ENCODE assay signal across 9 mouse cellular contexts in the genomic region with DNA sequence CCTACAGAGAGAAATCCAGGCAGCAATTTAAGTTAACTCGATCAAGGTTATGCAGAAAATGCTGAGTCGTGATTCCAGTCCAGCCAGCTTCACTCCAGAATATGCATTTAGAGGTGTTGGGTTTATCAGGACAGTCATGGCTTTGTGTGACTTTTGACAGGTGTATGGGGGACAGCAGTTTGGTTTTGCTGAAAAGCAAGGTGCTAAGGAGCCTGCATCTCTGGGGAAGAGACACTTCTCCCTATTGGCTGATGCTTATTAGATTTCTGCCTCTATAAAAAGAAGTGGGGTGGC. TPM values are rescaled to one million over a fixed set of nuclear protein-coding genes. Genes with fewer than 3 reads are reported as not detected.
A peak's percentile ranks its signal among the peaks of the same experiment; 100 is the strongest.
DNase-seq lines count a peak whose midpoint lies in the region; ATAC-seq and TF ChIP-seq lines count a peak whose summit lies in the region.
"Had no signal": no experiment of that assay in that cellular context is flagged by ENCODE, and none has a peak within 500 bp of the region (broad histone marks: within the 10 kb centered on the region; RNA-seq: fewer than 3 reads in every experiment).

No protein-coding gene starts in this region.

- no peak for TF ChIP-seq EP300 in liver, postnatal 0 days (IDR thresholded peaks at IDR 0.05; ENCODE audit: low read depth)

- H3K4me3 ChIP-seq in heart, embryonic 12.5 days: peak overlapping the region; percentile 82
- peak overlapping the region; percentile 95 for H3K4me3 ChIP-seq in heart, embryonic 15.5 days
- H3K4me3 ChIP-seq in liver, postnatal 0 days (ENCODE audit: low read depth, low read length): peak overlapping the region; percentile 92

- intact Hi-C loops in left cerebral cortex, postnatal 4 days (cut with DNase I): loop anchor here (5.0 kb wide), 1 partner anchor 125 kb away; no protein-coding TSS in a partner anchor

- no peak for DNase-seq in heart, adult 8-10 months (ENCODE audit: low spot score)
- peak; percentile 46 for DNase-seq in MEL-GATA-1-ER (ENCODE audit: extremely low read depth, low read depth)
- no peak for DNase-seq in liver, postnatal 0 days
- no peak for DNase-seq in spleen, postnatal 36 days (ENCODE audit: low spot score in 2 of 2)
- no peak for DNase-seq in left cerebral cortex, postnatal 4 days
- no peak for DNase-seq in layer of hippocampus, postnatal 36 days

- H3K4me1 ChIP-seq in heart, embryonic 12.5 days (replicated peaks): peaks cover 12% of the 10 kb centered on the region
- peaks cover 18% of the 10 kb centered on the region for H3K4me1 ChIP-seq in heart, embryonic 15.5 days (replicated peaks)
- peaks cover 12% of the 10 kb centered on the region for H3K4me1 ChIP-seq in liver, postnatal 0 days (ENCODE audit: insufficient read depth)

- no peak for ATAC-seq in heart, embryonic 12.5 days (ENCODE audit: insufficient number of reproducible peaks, low FRiP score)
- no peak for ATAC-seq in heart, embryonic 15.5 days (replicated peaks; ENCODE audit: insufficient number of reproducible peaks, insufficient read depth, low FRiP score, low read depth)
- no peak for ATAC-seq in liver, postnatal 0 days

- H3K36me3 ChIP-seq in heart, embryonic 12.5 days: no peaks in the 10 kb centered on the region
- H3K36me3 ChIP-seq in heart, embryonic 15.5 days: no peaks in the 10 kb centered on the region
- H3K36me3 ChIP-seq in liver, postnatal 0 days (replicated peaks; ENCODE audit: insufficient read depth, low read length): no peaks in the 10 kb centered on the region

- H3K9me3 ChIP-seq in heart, embryonic 12.5 days (replicated peaks): no peaks in the 10 kb centered on the region
- no peaks in the 10 kb centered on the region for H3K9me3 ChIP-seq in heart, embryonic 15.5 days (replicated peaks)
- H3K9me3 ChIP-seq in liver, postnatal 0 days (ENCODE audit: low read length): no peaks in the 10 kb centered on the region

- WGBS in heart, embryonic 12.5 days: 10% methylated on average over 2 of the region's 2 CpGs
- 5% methylated on average over 2 of the region's 2 CpGs for WGBS in heart, embryonic 15.5 days
- 17% methylated on average over 2 of the region's 2 CpGs for WGBS in liver, postnatal 0 days (ENCODE audit: insufficient replicate concordance)

- no peak for TF ChIP-seq CTCF in liver, postnatal 0 days (IDR thresholded peaks at IDR 0.05; ENCODE audit: low read depth)

- no peak overlapping the region for H3K27ac ChIP-seq in heart, embryonic 12.5 days (ENCODE audit: poor library complexity, severe bottlenecking)
- peak overlapping the region; percentile 97 for H3K27ac ChIP-seq in heart, embryonic 15.5 days
- no peak overlapping the region for H3K27ac ChIP-seq in liver, postnatal 0 days (ENCODE audit: low read depth)

- H3K4me2 ChIP-seq in heart, embryonic 12.5 days: peak overlapping the region; percentile 98
- H3K4me2 ChIP-seq in heart, embryonic 15.5 days: peak overlapping the region; percentile 100
- peak overlapping the region; percentile 98 for H3K4me2 ChIP-seq in liver, postnatal 0 days (ENCODE audit: low read depth, low read length)

- no peaks in the 10 kb centered on the region for H3K27me3 ChIP-seq in heart, embryonic 12.5 days (replicated peaks)
- H3K27me3 ChIP-seq in heart, embryonic 15.5 days: no peaks in the 10 kb centered on the region
- no peaks in the 10 kb centered on the region for H3K27me3 ChIP-seq in liver, postnatal 0 days (ENCODE audit: insufficient read depth, low read length)
- H3K27me3 ChIP-seq: Patski had no signal

- H3K9ac ChIP-seq in heart, embryonic 12.5 days: peak overlapping the region; percentile 91
- peak overlapping the region; percentile 87 for H3K9ac ChIP-seq in heart, embryonic 15.5 days
- peak overlapping the region; percentile 83 for H3K9ac ChIP-seq in liver, postnatal 0 days (replicated peaks)

RNA-seq across cellular contexts. Expression of a gene that starts 1.3 kb away (rescaled TPM):
- polyA plus RNA-seq in heart, embryonic 12.5 days (2016; fragmentation: Nextera tagmentation; extraction: Ambion mirVana): 5.1 and 6.5 TPM in 2 replicates
- 10 to 100 TPM; 13.7 to 16.1 (median 15.1) TPM for total RNA-seq in heart, adult 8-10 months (2022)
- polyA plus RNA-seq in heart, embryonic 15.5 days (2015; fragmentation: Nextera tagmentation; extraction: Ambion mirVana): 2.9 and 3.8 TPM in 2 replicates
- polyA plus RNA-seq in liver, postnatal 0 days (2015; fragmentation: Nextera tagmentation; extraction: Ambion mirVana): 0.70 and 0.71 TPM in 2 replicates
- total RNA-seq in left cerebral cortex, postnatal 4 days (2021): 10 to 100 TPM; 79.5 to 86.2 TPM
- total RNA-seq in layer of hippocampus, postnatal 36 days (2021): 10 to 100 TPM; 67.3 to 71.1 TPM
